Mouse (Mus musculus): ENCODE data around the gene Cfap157. TPM values are rescaled to one million over a fixed set of nuclear protein-coding genes. Genes with fewer than 3 reads are reported as not detected.

The Cfap157 gene
- polyA plus RNA-seq, 1 experiment from 2014 or later: 1.1 TPM

GRCm38 (mm10) chr2:32779131-32779530, 5.1 kb downstream of the Cfap157 start:
- H3K9me3 ChIP-seq: no peaks in the 10 kb centered on the region
- H3K4me3 ChIP-seq: no peak overlapping the region
- no peak overlapping the region for H3K9ac ChIP-seq
- peaks cover 14% of the 10 kb centered on the region for H3K4me1 ChIP-seq
- 6% methylated on average over 8 of the region's 8 CpGs for WGBS
- no peak overlapping the region for H3K27ac ChIP-seq
- no peaks in the 10 kb centered on the region for H3K36me3 ChIP-seq
- H3K4me2 ChIP-seq: no peak overlapping the region
- no peaks in the 10 kb centered on the region for H3K27me3 ChIP-seq
- no peak for ATAC-seq (ENCODE audit: borderline replicate concordance, extremely low read depth, low FRiP score, low TSS enrichment)

DNA sequence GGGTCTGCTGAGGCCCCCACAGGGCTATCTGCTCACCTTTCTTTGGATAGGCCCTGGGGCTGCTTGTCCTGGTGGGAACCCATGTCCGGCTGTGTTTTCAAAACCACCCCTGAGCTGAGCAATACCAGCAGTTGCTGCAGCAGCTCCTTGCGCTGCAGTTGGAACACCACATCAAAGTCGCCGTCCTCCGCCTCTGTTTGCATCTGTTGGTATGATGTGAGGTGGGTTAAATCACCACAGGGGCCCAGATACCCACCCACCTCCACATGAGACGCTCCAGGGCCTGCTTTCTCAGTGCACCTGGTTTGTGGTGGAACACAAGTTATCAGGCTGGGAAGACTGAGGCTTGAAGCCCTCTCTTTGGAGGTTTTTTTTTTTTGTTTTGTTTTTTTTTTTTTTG, 6.1 kb downstream of the Cfap157 start:
- no peaks in the 10 kb centered on the region for H3K36me3 ChIP-seq
- no peak for ATAC-seq (ENCODE audit: borderline replicate concordance, extremely low read depth, low FRiP score, low TSS enrichment)
- no peak overlapping the region for H3K9ac ChIP-seq
- WGBS: 93% methylated on average over 6 of the region's 6 CpGs
- H3K4me2 ChIP-seq: no peak overlapping the region
- no peak overlapping the region for H3K4me3 ChIP-seq
- H3K27ac ChIP-seq: no peak overlapping the region
- no peaks in the 10 kb centered on the region for H3K27me3 ChIP-seq
- peaks cover 14% of the 10 kb centered on the region for H3K4me1 ChIP-seq
- no peaks in the 10 kb centered on the region for H3K9me3 ChIP-seq

DNA sequence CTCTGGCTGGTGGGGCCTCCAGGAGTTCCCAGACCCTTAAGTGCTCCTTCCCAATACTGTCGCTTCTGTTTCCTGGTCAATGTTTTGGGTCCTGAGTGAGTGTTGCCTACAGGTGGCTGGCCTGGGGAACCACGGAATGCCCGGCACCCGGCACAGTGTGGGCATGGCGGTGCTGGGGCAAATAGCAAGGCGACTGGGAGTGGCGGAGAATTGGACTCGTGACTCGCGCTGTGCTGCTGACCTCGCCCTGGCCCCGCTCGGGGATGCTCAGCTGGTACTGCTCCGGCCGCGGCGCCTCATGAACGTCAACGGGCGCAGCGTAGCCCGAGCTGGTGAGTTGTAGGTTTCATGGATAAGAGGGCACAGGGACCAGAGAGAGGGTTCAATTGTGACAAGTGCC, 8.0 kb downstream of the Cfap157 start:
- no peak for ATAC-seq (ENCODE audit: borderline replicate concordance, extremely low read depth, low FRiP score, low TSS enrichment)
- H3K9ac ChIP-seq: peak overlapping the region; percentile 27
- H3K9me3 ChIP-seq: no peaks in the 10 kb centered on the region
- H3K4me3 ChIP-seq: peak overlapping the region; percentile 56
- no peaks in the 10 kb centered on the region for H3K27me3 ChIP-seq
- peak overlapping the region; percentile 76 for H3K4me2 ChIP-seq
- H3K4me1 ChIP-seq: peaks cover 14% of the 10 kb centered on the region
- H3K36me3 ChIP-seq: no peaks in the 10 kb centered on the region
- H3K27ac ChIP-seq: no peak overlapping the region
- WGBS: 21% methylated on average over 22 of the region's 22 CpGs

- 0 out of 2 replicates have a peak within 1 kb of the TSS, but pooled peaks have one; percentile 39 for H3K27ac ChIP-seq
- peak within 1 kb of the TSS; percentile 56 for H3K4me3 ChIP-seq
- no peaks in the 10 kb centered on the region for H3K9me3 ChIP-seq
- H3K9ac ChIP-seq: peak within 1 kb of the TSS; percentile 27
- H3K27me3 ChIP-seq: no peaks in the 10 kb centered on the region
- peak within 1 kb of the TSS; percentile 76 for H3K4me2 ChIP-seq
- no peaks in the 10 kb centered on the region for H3K36me3 ChIP-seq
- ATAC-seq (ENCODE audit: borderline replicate concordance, extremely low read depth, low FRiP score, low TSS enrichment): peak; percentile 95
- under 1% methylated on average over 46 of the region's 46 CpGs for WGBS
- H3K4me1 ChIP-seq: peaks cover 14% of the 10 kb centered on the region
Observed at GRCm38 (mm10) chr2:32775359-32776074, 8.7 kb downstream of the Cfap157 start, which contains the start of the genes Ttc16 and Ptrh1. TSS of gene Ttc16 (minus strand) at chr2:32775633. TSS of gene Ptrh1 (plus strand) at chr2:32775786.

DNA sequence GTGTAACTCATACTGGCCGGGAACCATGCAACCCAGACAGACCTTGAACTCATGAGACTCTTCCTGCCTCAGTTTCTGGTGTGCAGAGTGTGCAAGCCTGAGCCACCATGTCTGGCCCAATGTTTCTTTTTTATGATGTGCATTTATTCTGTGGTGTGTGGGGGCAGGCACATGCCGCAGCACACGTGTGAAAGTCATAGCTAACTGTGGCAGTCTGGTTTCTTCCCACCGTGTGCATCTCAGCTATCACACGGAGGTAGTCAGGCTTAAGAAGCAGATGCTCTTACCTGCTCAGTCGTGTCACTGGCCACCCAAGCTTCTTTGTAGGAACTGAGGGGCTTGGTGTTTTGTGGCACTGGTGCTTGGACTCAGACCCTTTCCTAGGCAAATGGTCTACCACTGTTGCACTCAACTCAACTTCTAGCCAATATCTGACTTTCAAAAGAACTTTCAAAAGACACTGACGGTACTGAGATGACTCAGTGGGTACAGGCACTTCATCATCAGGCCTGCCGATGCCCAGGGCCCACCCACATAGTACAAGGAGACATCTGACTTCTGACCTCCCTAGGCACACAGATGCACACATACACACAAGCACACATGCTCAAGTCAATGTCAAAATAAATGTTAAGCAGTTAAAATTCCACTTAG, 11.5 kb downstream of the Cfap157 start:
- WGBS: 66% methylated on average over 8 of the region's 8 CpGs
- ATAC-seq (ENCODE audit: borderline replicate concordance, extremely low read depth, low FRiP score, low TSS enrichment): no peak
- Histone ChIP-seq H3K4me2 (no peak overlapping the region), H3K27ac (no peak overlapping the region), H3K9me3 (no peaks in the 10 kb centered on the region), H3K36me3 (no peaks in the 10 kb centered on the region), H3K4me3 (no peak overlapping the region), H3K4me1 (peaks cover 15% of the 10 kb centered on the region), H3K9ac (no peak overlapping the region), H3K27me3 (no peaks in the 10 kb centered on the region)

DNA sequence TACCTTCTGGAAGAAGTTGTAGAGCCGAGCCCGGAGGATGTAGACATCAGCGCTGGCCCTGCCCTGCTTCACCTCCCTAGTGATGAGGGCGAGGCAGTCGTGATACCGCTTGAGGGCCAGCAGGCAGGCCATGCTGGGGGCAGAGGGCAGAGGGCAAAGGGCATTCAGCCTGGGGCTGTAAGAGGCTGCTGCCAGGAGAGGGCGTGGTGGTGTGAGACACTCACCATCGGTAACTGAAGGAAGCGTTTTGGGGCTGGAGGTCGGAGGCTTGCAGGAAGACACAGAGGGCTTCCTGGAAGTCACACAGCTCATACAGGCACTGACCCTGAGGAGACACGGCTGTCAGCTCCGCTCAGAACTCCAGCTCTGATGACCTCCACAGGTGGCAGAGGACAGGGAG, 12.3 kb downstream of the Cfap157 start:
- ATAC-seq (ENCODE audit: borderline replicate concordance, extremely low read depth, low FRiP score, low TSS enrichment): no peak
- Histone ChIP-seq H3K36me3 (no peaks in the 10 kb centered on the region), H3K27me3 (no peaks in the 10 kb centered on the region), H3K9ac (no peak overlapping the region), H3K4me3 (no peak overlapping the region), H3K4me1 (peaks cover 15% of the 10 kb centered on the region), H3K4me2 (no peak overlapping the region), H3K9me3 (no peaks in the 10 kb centered on the region), H3K27ac (no peak overlapping the region)
- 26% methylated on average over 12 of the region's 12 CpGs for WGBS

DNA sequence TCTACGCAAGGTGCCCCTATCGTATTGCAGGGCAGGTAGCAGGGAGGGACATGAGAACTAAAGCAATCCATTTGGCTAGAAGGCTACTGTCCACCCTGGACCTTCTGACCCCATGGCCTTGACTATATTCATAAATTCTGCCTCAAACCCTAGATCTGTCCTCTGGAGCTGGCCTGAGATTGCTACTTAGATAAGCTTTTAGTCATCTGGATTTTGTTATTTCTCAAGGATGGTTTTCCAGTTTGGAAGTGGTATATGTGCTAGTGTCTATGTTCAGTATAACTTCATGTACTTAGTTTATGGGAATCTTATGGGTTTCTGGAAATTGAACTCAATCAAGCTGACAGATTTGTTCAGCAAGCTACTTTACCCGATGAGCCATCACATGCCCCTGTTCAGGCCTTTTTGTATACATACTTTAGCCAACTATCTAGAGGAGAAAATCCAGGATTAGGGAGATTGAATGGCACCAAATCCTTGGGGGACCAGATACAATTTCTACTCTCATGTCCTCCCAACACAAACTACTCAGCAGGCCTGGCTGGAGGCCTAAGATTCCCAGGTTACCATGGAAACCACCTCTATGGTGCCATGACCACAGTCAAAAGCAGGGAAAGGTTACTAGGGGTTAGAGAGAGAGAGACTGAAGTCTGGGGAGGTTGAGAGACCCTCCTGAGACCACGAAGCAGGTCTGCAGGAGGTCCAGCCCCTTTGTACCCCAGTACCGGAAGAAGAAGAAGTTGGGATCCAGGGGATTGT, 14.7 kb downstream of the Cfap157 start:
- WGBS: 73% methylated on average over 5 of the region's 5 CpGs
- Histone ChIP-seq H3K27me3 (no peaks in the 10 kb centered on the region), H3K27ac (no peak overlapping the region), H3K9me3 (no peaks in the 10 kb centered on the region), H3K4me3 (no peak overlapping the region), H3K9ac (no peak overlapping the region), H3K36me3 (no peaks in the 10 kb centered on the region), H3K4me1 (peaks cover 4% of the 10 kb centered on the region; the same call in 1 of the 2 replicates), H3K4me2 (no peak overlapping the region)
- no peak for ATAC-seq (ENCODE audit: borderline replicate concordance, extremely low read depth, low FRiP score, low TSS enrichment)

DNA sequence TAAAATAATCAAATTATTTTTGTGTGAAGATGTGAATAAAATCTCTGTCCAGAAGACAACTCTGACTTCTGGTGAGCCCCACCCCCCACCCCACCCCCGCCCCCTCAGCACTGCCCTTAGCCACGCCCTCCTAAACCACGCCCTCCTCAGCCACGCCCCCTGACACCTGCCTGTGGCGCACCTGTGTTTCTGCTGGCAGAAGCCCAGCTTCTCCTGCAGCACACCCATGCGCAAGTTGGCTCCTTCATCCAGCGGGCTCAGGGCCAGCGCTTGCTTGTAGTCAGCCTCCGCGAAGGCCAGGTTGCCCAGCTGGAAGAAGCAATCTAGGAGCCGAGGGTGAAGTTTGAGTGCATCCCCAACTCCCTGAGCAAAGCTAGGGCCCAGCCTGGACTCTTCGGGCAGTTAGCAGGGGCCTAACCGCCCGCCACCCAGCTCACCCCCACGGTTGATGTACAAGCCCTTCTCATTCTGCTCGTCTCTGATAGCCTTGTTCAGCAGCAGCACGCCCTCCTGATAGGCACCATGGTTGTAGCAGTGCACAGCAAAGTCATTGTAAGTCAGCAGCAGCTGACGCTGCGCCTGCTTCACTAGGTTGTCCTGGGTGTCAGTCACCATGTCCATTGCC, 15.5 kb downstream of the Cfap157 start:
- 46% methylated on average over 19 of the region's 19 CpGs for WGBS
- no peak overlapping the region for H3K27ac ChIP-seq
- no peaks in the 10 kb centered on the region for H3K36me3 ChIP-seq
- no peak overlapping the region for H3K9ac ChIP-seq
- no peak overlapping the region for H3K4me3 ChIP-seq
- H3K9me3 ChIP-seq: no peaks in the 10 kb centered on the region
- no peaks in the 10 kb centered on the region for H3K27me3 ChIP-seq
- ATAC-seq (ENCODE audit: borderline replicate concordance, extremely low read depth, low FRiP score, low TSS enrichment): peak; percentile 9; the same call in 1 of the 2 replicates
- H3K4me1 ChIP-seq: peaks cover 4% of the 10 kb centered on the region; the same call in 1 of the 2 replicates
- H3K4me2 ChIP-seq: no peak overlapping the region

DNA sequence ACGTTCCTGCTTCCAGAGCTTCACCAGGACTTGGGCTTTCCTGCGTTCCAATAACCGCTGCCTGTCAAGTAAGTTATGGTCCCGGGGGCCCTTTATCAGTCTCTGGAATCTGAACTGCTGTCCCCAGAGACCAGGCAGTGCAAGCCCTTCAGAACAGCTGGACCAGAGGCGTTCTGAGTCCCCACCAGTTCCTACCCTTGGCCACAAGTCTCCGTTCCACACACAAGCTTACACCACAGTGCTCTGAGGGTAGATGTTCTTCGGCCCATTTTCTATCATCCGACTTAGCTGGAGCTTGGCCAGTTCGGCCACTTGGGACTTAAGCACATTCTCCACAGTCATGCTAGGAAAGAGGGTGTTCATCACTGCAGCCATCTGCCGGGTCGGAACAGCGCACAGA, 17.0 kb downstream of the Cfap157 start:
- Histone ChIP-seq H3K36me3 (no peaks in the 10 kb centered on the region), H3K4me1 (peaks cover 4% of the 10 kb centered on the region; the same call in 1 of the 2 replicates), H3K4me3 (no peak overlapping the region), H3K9ac (no peak overlapping the region), H3K27me3 (no peaks in the 10 kb centered on the region), H3K4me2 (no peak overlapping the region), H3K27ac (no peak overlapping the region), H3K9me3 (no peaks in the 10 kb centered on the region)
- no peak for ATAC-seq (ENCODE audit: borderline replicate concordance, extremely low read depth, low FRiP score, low TSS enrichment)
- 66% methylated on average over 12 of the region's 12 CpGs for WGBS

DNA sequence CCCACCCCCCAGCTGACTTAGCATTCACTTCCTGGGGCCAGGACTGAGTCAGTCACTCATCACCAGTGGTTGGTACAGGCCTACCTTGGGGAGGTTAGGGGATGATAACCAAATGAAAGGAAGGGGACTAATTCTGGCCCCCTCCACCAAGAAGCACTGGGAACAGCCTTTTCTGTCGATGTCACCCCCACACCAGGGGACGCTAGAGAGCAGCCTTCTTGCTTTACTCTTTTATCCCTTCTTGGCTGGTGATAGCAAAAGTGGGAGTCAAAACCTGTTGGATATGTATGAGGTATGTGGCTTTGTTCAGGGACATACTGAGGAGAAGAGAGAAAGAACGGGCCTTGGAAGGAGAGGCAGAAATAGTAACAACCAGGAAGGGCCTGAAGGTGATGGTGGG, 20.9 kb downstream of the Cfap157 start:
- H3K27ac ChIP-seq: no peak overlapping the region
- H3K9ac ChIP-seq: no peak overlapping the region
- peaks cover 4% of the 10 kb centered on the region; the same call in 1 of the 2 replicates for H3K4me1 ChIP-seq
- no peaks in the 10 kb centered on the region for H3K9me3 ChIP-seq
- H3K4me3 ChIP-seq: no peak overlapping the region
- no peak overlapping the region for H3K4me2 ChIP-seq
- ATAC-seq (ENCODE audit: borderline replicate concordance, extremely low read depth, low FRiP score, low TSS enrichment): no peak
- H3K27me3 ChIP-seq: no peaks in the 10 kb centered on the region
- peaks cover 8% of the 10 kb centered on the region for H3K36me3 ChIP-seq
- 66% methylated on average over 3 of the region's 3 CpGs for WGBS

GRCm38 (mm10) chr2:32761859-32762258, 22.4 kb downstream of the Cfap157 start:
- no peak for ATAC-seq (ENCODE audit: borderline replicate concordance, extremely low read depth, low FRiP score, low TSS enrichment)
- peaks cover 8% of the 10 kb centered on the region for H3K36me3 ChIP-seq
- no peak overlapping the region for H3K4me3 ChIP-seq
- no peak overlapping the region for H3K9ac ChIP-seq
- H3K27ac ChIP-seq: no peak overlapping the region
- no peak overlapping the region for H3K4me2 ChIP-seq
- no peaks in the 10 kb centered on the region for H3K9me3 ChIP-seq
- H3K27me3 ChIP-seq: no peaks in the 10 kb centered on the region
- H3K4me1 ChIP-seq: peaks cover 10% of the 10 kb centered on the region
- 72% methylated on average over 4 of the region's 4 CpGs for WGBS
